Mouse (Mus musculus) hindbrain, embryonic 15.5 days (tissue): ENCODE results near the gene Aldh1a3. TPM values are rescaled to one million over a fixed set of nuclear protein-coding genes. Genes with fewer than 3 reads are reported as not detected.

Experiments used
- ATAC-seq: fragments of 200-750 bp; cut with Nextera tagmentation; 2 replicates; pipeline ENCODE4 v1.8.0; 2017; ENCODE audit warnings: low read depth, moderate number of reproducible peaks, moderate TSS enrichment; ENCODE audit not compliant: low FRiP score
- H3K27ac ChIP-seq: fragments of 300-500 bp; sonication (generic); replicated peaks from 2 replicates; pipeline ENCODE4 v1.5.1; 2015; ENCODE audit warnings: mild to moderate bottlenecking, inconsistent platforms
- H3K27me3 ChIP-seq: fragments of 300-500 bp; sonication (generic); 2 replicates; pipeline ENCODE4 v1.6.1; 2015; ENCODE audit warnings: control low read depth, inconsistent platforms
- H3K36me3 ChIP-seq: fragments of 300-500 bp; sonication (generic); 2 replicates; pipeline ENCODE4 v1.6.1; 2015; ENCODE audit warnings: control low read depth, inconsistent platforms
- H3K4me1 ChIP-seq: fragments of 300-500 bp; sonication (generic); replicated peaks from 2 replicates; pipeline ENCODE4 v1.6.1; 2015; ENCODE audit warnings: control low read depth, inconsistent platforms
- H3K4me2 ChIP-seq: fragments of 300-500 bp; sonication (generic); 2 replicates; pipeline ENCODE4 v1.6.1; 2015; ENCODE audit warnings: moderate library complexity, mild to moderate bottlenecking, inconsistent platforms
- H3K4me3 ChIP-seq: fragments of 300-500 bp; sonication (generic); 2 replicates; pipeline ENCODE4 v1.5.1; 2015; ENCODE audit warnings: mild to moderate bottlenecking, inconsistent platforms
- H3K9ac ChIP-seq: fragments of 300-500 bp; sonication (generic); 2 replicates; pipeline ENCODE4 v1.6.1; 2015; ENCODE audit warnings: inconsistent platforms
- H3K9me3 ChIP-seq: fragments of 300-500 bp; sonication (generic); 2 replicates; pipeline ENCODE4 v1.6.1; 2016; ENCODE audit warnings: control low read depth, inconsistent platforms
- WGBS: fragments of 180-500 bp; shearing (Covaris S2); methylation state at CpG from one replicate; pipeline ENCODE4 v1.1.7; 2015; 5-methylcytosine and 5-hydroxymethylcytosine counted together
- polyA plus RNA-seq: library from polyadenylated mRNA; unstranded; fragments of >200 nt; fragmentation: Nextera tagmentation; extraction: Ambion mirVana; gene quantifications from 2 replicates; pipeline ENCODE4 v1.2.1, GENCODE M21; 2015

Aldh1a3 gene
- polyA plus RNA-seq, 1 experiment from 2014 or later = 2.1 TPM

GRCm38 (mm10) chr7:66386411-66386810 is 40.9 kb downstream of the Aldh1a3 start:
- H3K4me2 ChIP-seq = no peak overlapping the region
- no peaks in the 10 kb centered on the region for H3K36me3 ChIP-seq
- no peak overlapping the region for H3K27ac ChIP-seq
- H3K4me1 ChIP-seq = peaks cover 18% of the 10 kb centered on the region
- ATAC-seq = no peak
- H3K27me3 ChIP-seq = peaks cover 8% of the 10 kb centered on the region; the same call in 1 of the 2 replicates
- H3K9ac ChIP-seq = no peak overlapping the region
- no peak overlapping the region for H3K4me3 ChIP-seq
- no peaks in the 10 kb centered on the region for H3K9me3 ChIP-seq
- 97% methylated on average over 6 of the region's 6 CpGs for WGBS

GRCm38 (mm10) chr7:66385826-66386225 is 41.5 kb downstream of the Aldh1a3 start:
- H3K27me3 ChIP-seq = peaks cover 8% of the 10 kb centered on the region; the same call in 1 of the 2 replicates
- no peak overlapping the region for H3K9ac ChIP-seq
- no peak overlapping the region for H3K27ac ChIP-seq
- H3K36me3 ChIP-seq = no peaks in the 10 kb centered on the region
- 92% methylated on average over 12 of the region's 12 CpGs for WGBS
- H3K4me2 ChIP-seq = no peak overlapping the region
- no peaks in the 10 kb centered on the region for H3K9me3 ChIP-seq
- ATAC-seq = no peak
- no peak overlapping the region for H3K4me3 ChIP-seq
- H3K4me1 ChIP-seq = peaks cover 18% of the 10 kb centered on the region

GRCm38 (mm10) chr7:66384891-66385290 is 42.4 kb downstream of the Aldh1a3 start:
- no peak overlapping the region for H3K4me2 ChIP-seq
- H3K4me3 ChIP-seq = no peak overlapping the region
- no peak overlapping the region for H3K9ac ChIP-seq
- H3K27ac ChIP-seq = no peak overlapping the region
- H3K36me3 ChIP-seq = no peaks in the 10 kb centered on the region
- H3K9me3 ChIP-seq = no peaks in the 10 kb centered on the region
- H3K4me1 ChIP-seq = peaks cover 18% of the 10 kb centered on the region
- no peak for ATAC-seq
- 90% methylated on average over 8 of the region's 8 CpGs for WGBS
- H3K27me3 ChIP-seq = peaks cover 5% of the 10 kb centered on the region; the same call in 1 of the 2 replicates

GRCm38 (mm10) chr7:66384213-66384612 is 43.1 kb downstream of the Aldh1a3 start:
- Histone ChIP-seq H3K27ac (no peak overlapping the region), H3K4me1 (peaks cover 18% of the 10 kb centered on the region), H3K36me3 (no peaks in the 10 kb centered on the region), H3K9ac (no peak overlapping the region), H3K9me3 (no peaks in the 10 kb centered on the region), H3K27me3 (peaks cover 5% of the 10 kb centered on the region; the same call in 1 of the 2 replicates), H3K4me2 (no peak overlapping the region), H3K4me3 (no peak overlapping the region)
- no peak for ATAC-seq
- WGBS = 72% methylated on average over 5 of the region's 5 CpGs

- Histone ChIP-seq H3K36me3 (no peaks in the 10 kb centered on the region), H3K4me1 (no peaks in the 10 kb centered on the region), H3K27me3 (no peaks in the 10 kb centered on the region), H3K4me3 (no peak overlapping the region), H3K4me2 (no peak overlapping the region), H3K9me3 (no peaks in the 10 kb centered on the region), H3K27ac (no peak overlapping the region), H3K9ac (no peak overlapping the region)
- ATAC-seq = no peak
- 85% methylated on average over 10 of the region's 10 CpGs for WGBS
Observed at GRCm38 (mm10) chr7:66376560-66376959, 50.8 kb downstream of the Aldh1a3 start.

- no peaks in the 10 kb centered on the region for H3K36me3 ChIP-seq
- no peaks in the 10 kb centered on the region for H3K4me1 ChIP-seq
- no peak overlapping the region for H3K27ac ChIP-seq
- 83% methylated on average over 4 of the region's 4 CpGs for WGBS
- H3K4me3 ChIP-seq = no peak overlapping the region
- no peaks in the 10 kb centered on the region for H3K27me3 ChIP-seq
- H3K9me3 ChIP-seq = no peaks in the 10 kb centered on the region
- ATAC-seq = no peak
- H3K9ac ChIP-seq = no peak overlapping the region
- no peak overlapping the region for H3K4me2 ChIP-seq
Observed at GRCm38 (mm10) chr7:66375736-66376135, 51.6 kb downstream of the Aldh1a3 start.

- no peak overlapping the region for H3K9ac ChIP-seq
- no peaks in the 10 kb centered on the region for H3K27me3 ChIP-seq
- H3K36me3 ChIP-seq = no peaks in the 10 kb centered on the region
- ATAC-seq = no peak
- H3K4me1 ChIP-seq = no peaks in the 10 kb centered on the region
- no peak overlapping the region for H3K4me2 ChIP-seq
- H3K27ac ChIP-seq = no peak overlapping the region
- no peak overlapping the region for H3K4me3 ChIP-seq
- H3K9me3 ChIP-seq = no peaks in the 10 kb centered on the region
- WGBS = 92% methylated on average over 3 of the region's 3 CpGs
Observed at GRCm38 (mm10) chr7:66373391-66373790, 53.9 kb downstream of the Aldh1a3 start.

DNA sequence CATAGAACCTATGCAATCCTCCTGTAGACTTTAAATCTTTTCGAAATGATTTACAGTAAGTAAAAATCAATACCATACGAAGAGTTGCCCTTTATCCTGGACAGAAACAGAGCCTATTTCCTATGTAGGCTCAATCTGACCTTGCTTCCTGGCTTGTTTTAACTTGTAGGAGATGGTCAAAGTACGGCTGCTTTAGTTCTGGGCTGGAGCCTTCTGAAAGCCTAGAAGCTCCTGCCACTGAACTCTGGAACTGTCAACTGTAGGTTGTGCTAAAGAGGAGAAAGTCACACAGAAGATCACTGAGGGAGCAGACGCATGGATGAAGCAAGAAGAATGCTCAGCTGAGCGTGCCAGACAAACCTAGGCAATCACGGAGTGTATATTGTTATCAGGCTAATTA is 56.3 kb downstream of the Aldh1a3 start:
- WGBS = 86% methylated on average over 6 of the region's 6 CpGs
- no peak for ATAC-seq
- Histone ChIP-seq H3K4me2 (no peak overlapping the region), H3K4me1 (no peaks in the 10 kb centered on the region), H3K9me3 (no peaks in the 10 kb centered on the region), H3K9ac (no peak overlapping the region), H3K4me3 (no peak overlapping the region), H3K27me3 (no peaks in the 10 kb centered on the region), H3K27ac (no peak overlapping the region), H3K36me3 (no peaks in the 10 kb centered on the region)

- Histone ChIP-seq H3K36me3 (no peaks in the 10 kb centered on the region), H3K27ac (no peak overlapping the region), H3K9me3 (no peaks in the 10 kb centered on the region), H3K4me1 (no peaks in the 10 kb centered on the region), H3K4me3 (no peak overlapping the region), H3K4me2 (no peak overlapping the region), H3K27me3 (no peaks in the 10 kb centered on the region), H3K9ac (no peak overlapping the region)
- 88% methylated on average over 5 of the region's 5 CpGs for WGBS
- ATAC-seq = no peak
Observed at GRCm38 (mm10) chr7:66369934-66370445, 57.3 kb downstream of the Aldh1a3 start.

DNA sequence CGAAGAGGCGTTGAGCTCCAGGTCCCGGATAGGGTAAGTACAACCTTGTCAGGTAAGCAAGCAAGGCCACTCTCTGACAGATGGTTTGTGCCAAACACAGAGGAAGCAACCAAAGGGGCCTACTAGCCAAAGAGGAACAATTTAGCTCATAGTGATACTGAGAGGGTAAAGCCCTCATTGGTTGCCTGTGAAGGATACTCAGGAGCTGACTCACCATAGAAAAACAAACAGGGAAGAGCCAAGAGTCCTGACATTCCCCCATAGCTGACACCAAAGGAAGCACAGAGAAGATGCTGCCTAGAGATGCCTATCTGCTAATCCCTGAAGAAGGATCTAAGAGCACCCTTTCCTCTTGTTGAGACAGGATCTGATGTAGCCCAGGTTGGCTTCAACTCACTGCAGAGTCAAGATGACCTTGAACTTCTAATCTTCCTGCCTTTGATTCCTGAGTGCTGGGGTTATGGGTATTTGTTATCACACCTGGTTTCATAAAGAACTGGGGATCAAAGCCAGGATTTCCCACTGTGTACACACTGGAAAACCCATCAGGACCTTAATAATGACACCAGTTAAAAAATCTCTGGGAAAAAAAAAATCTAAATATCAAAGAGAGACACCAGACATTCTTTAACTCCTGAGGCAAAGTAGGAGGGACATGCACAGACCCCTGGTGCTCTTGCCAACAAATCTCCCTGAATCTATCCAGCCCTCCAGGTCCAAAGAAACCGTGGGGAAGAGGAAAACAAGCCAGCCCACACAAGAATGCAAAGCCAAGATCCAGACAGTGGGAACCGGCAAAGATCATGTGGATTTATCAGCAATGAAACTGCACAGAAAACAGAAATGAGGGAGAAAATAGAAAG is 58.0 kb downstream of the Aldh1a3 start:
- H3K27ac ChIP-seq = no peak overlapping the region
- ATAC-seq = no peak
- no peaks in the 10 kb centered on the region for H3K36me3 ChIP-seq
- no peaks in the 10 kb centered on the region for H3K27me3 ChIP-seq
- no peak overlapping the region for H3K4me2 ChIP-seq
- no peak overlapping the region for H3K9ac ChIP-seq
- H3K4me3 ChIP-seq = no peak overlapping the region
- H3K4me1 ChIP-seq = no peaks in the 10 kb centered on the region
- WGBS = 78% methylated on average over 5 of the region's 5 CpGs
- no peaks in the 10 kb centered on the region for H3K9me3 ChIP-seq

- H3K27me3 ChIP-seq = no peaks in the 10 kb centered on the region
- 62% methylated on average over 2 of the region's 2 CpGs for WGBS
- no peak within 1 kb of the TSS for H3K4me2 ChIP-seq
- H3K4me3 ChIP-seq = no peak within 1 kb of the TSS
- no peak within 1 kb of the TSS for H3K9ac ChIP-seq
- no peaks in the 10 kb centered on the region for H3K9me3 ChIP-seq
- H3K27ac ChIP-seq = no peak within 1 kb of the TSS
- H3K4me1 ChIP-seq = no peaks in the 10 kb centered on the region
- no peaks in the 10 kb centered on the region for H3K36me3 ChIP-seq
- no peak for ATAC-seq
Observed at GRCm38 (mm10) chr7:66365904-66366303, 61.4 kb downstream of the Aldh1a3 start, which contains the start of gene Gm10974. TSS of gene Gm10974 (plus strand) at chr7:66365905.

DNA sequence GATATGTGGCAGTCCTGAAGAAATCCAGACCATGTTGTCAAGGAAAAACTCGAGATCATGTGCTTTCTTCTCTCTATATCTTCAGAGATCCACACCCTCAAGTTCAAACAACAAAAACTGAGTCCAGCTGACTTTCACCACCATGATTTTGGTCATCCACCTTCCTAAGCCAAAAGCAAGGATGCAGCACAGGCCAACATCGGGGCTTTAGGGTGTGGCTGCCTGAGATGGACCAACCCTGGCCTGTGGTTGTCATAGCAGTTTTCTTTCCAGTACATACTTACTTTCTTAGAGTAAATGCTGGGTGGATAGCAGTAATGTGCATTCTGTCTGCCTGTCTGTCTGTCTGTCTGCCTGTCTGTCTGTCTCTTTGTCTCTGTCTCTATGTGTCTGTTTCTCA is 61.9 kb downstream of the Aldh1a3 start:
- no peaks in the 10 kb centered on the region for H3K36me3 ChIP-seq
- no peak overlapping the region for H3K9ac ChIP-seq
- no peaks in the 10 kb centered on the region for H3K9me3 ChIP-seq
- no peak for ATAC-seq
- no peak overlapping the region for H3K27ac ChIP-seq
- WGBS = 84% methylated on average over 2 of the region's 2 CpGs
- H3K4me3 ChIP-seq = no peak overlapping the region
- H3K27me3 ChIP-seq = no peaks in the 10 kb centered on the region
- H3K4me2 ChIP-seq = no peak overlapping the region
- no peaks in the 10 kb centered on the region for H3K4me1 ChIP-seq
